Mouse (Mus musculus) liver, embryonic 16.5 days (tissue): Measurements from ENCODE around the gene Lrp1. TPM values are rescaled to one million over a fixed set of nuclear protein-coding genes. Genes with fewer than 3 reads are reported as not detected.
A peak's percentile ranks its signal among the peaks of the same experiment; 100 is the strongest.

Experiments
- ATAC-seq: fragments of 200-750 bp; cut with Nextera tagmentation; 2 replicates; pipeline ENCODE4 v1.8.0; 2017; ENCODE audit warnings: low read depth, mild to moderate bottlenecking, moderate number of reproducible peaks, moderate library complexity
- H3K27ac ChIP-seq: fragments of 300-500 bp; sonication (generic); 2 replicates; pipeline ENCODE4 v1.5.1; 2014; ENCODE audit warnings: mild to moderate bottlenecking, low read length
- H3K27me3 ChIP-seq: fragments of 300-500 bp; sonication (generic); 2 replicates; pipeline ENCODE4 v1.6.1; 2014; ENCODE audit warnings: low read depth, low read length, mixed read lengths; ENCODE audit not compliant: control insufficient read depth, insufficient read depth
- H3K36me3 ChIP-seq: fragments of 300-500 bp; sonication (generic); 2 replicates; pipeline ENCODE4 v1.6.1; 2014; ENCODE audit warnings: mild to moderate bottlenecking; ENCODE audit not compliant: control insufficient read depth, insufficient read depth
- H3K4me1 ChIP-seq: fragments of 300-500 bp; sonication (generic); 2 replicates; pipeline ENCODE4 v1.6.1; 2014; ENCODE audit warnings: low read depth, low read length, mixed read lengths; ENCODE audit not compliant: control insufficient read depth
- H3K4me2 ChIP-seq: fragments of 300-500 bp; sonication (generic); 2 replicates; pipeline ENCODE4 v1.6.1; 2014; ENCODE audit warnings: low read depth, low read length, mixed read lengths
- H3K4me3 ChIP-seq: fragments of 300-500 bp; sonication (generic); 2 replicates; pipeline ENCODE4 v1.5.1; 2014; ENCODE audit warnings: low read depth, mild to moderate bottlenecking, low read length
- H3K9ac ChIP-seq: fragments of 300-500 bp; sonication (generic); 2 replicates; pipeline ENCODE4 v1.6.1; 2014; ENCODE audit warnings: low read depth, low read length
- H3K9me3 ChIP-seq: fragments of 300-500 bp; sonication (generic); replicated peaks from 2 replicates; pipeline ENCODE4 v1.6.1; 2016; ENCODE audit warnings: low read length; ENCODE audit not compliant: control insufficient read depth
- WGBS: fragments of 180-500 bp; shearing (Covaris S2); extraction: QIAGEN DNeasy Blood & Tissue Kit; methylation state at CpG from one replicate; pipeline ENCODE4 v1.1.7; 2014; ENCODE audit not compliant: insufficient replicate concordance; 5-methylcytosine and 5-hydroxymethylcytosine counted together
- polyA plus RNA-seq: library from polyadenylated mRNA; unstranded; fragments of >200 nt; fragmentation: Nextera tagmentation; extraction: Ambion mirVana; gene quantifications from 2 replicates; pipeline ENCODE4 v1.2.1, GENCODE M21; 2015

The Lrp1 gene
- polyA plus RNA-seq, 1 experiment from 2014 or later, result 36.3 TPM

GRCm38 (mm10) chr10:127512307-127512666 lies 108.7 kb downstream of the Lrp1 start:
- ATAC-seq, result no peak
- no peaks in the 10 kb centered on the region for H3K9me3 ChIP-seq
- peak overlapping the region; percentile 52 for H3K4me3 ChIP-seq
- no peak overlapping the region for H3K27ac ChIP-seq
- H3K36me3 ChIP-seq, result peaks cover 2% of the 10 kb centered on the region
- peaks cover 59% of the 10 kb centered on the region for H3K4me1 ChIP-seq
- WGBS, result 8% methylated on average over 7 of the region's 7 CpGs
- peak overlapping the region; percentile 65 for H3K4me2 ChIP-seq
- peaks cover 71% of the 10 kb centered on the region for H3K27me3 ChIP-seq
- H3K9ac ChIP-seq, result no peak overlapping the region

GRCm38 (mm10) chr10:127511634-127512306 lies 109.2 kb downstream of the Lrp1 start:
- Histone ChIP-seq H3K9ac (no peak overlapping the region), H3K27ac (no peak overlapping the region)

GRCm38 (mm10) chr10:127510895-127511617 lies 109.9 kb downstream of the Lrp1 start:
- H3K4me2 ChIP-seq, result peak overlapping the region; percentile 65; the same call in 1 of the 2 replicates

More at GRCm38 (mm10) chr10:127511634-127512306, 109.2 kb downstream of the Lrp1 start:
- 1% methylated on average over 44 of the region's 46 CpGs for WGBS
- H3K36me3 ChIP-seq, result no peaks in the 10 kb centered on the region
- peaks cover 71% of the 10 kb centered on the region for H3K27me3 ChIP-seq
- H3K4me3 ChIP-seq, result peak overlapping the region; percentile 52
- H3K4me1 ChIP-seq, result peaks cover 53% of the 10 kb centered on the region
- H3K4me2 ChIP-seq, result peak overlapping the region; percentile 65
- no peak for ATAC-seq
- H3K9me3 ChIP-seq, result no peaks in the 10 kb centered on the region

GRCm38 (mm10) chr10:127509837-127510701 lies 110.9 kb downstream of the Lrp1 start:
- no peak for ATAC-seq
- Histone ChIP-seq H3K27me3 (peaks cover 65% of the 10 kb centered on the region), H3K36me3 (no peaks in the 10 kb centered on the region), H3K4me3 (peak overlapping the region; percentile 38), H3K27ac (no peak overlapping the region), H3K4me1 (peaks cover 36% of the 10 kb centered on the region), H3K9ac (no peak overlapping the region), H3K9me3 (no peaks in the 10 kb centered on the region), H3K4me2 (peak overlapping the region; percentile 59; the same call in 1 of the 2 replicates)
- WGBS, result 13% methylated on average over 17 of the region's 17 CpGs

More at GRCm38 (mm10) chr10:127510895-127511617, 109.9 kb downstream of the Lrp1 start:
- Histone ChIP-seq H3K27ac (no peak overlapping the region), H3K36me3 (no peaks in the 10 kb centered on the region), H3K4me3 (no peak overlapping the region), H3K4me1 (peaks cover 46% of the 10 kb centered on the region), H3K9ac (no peak overlapping the region), H3K27me3 (peaks cover 71% of the 10 kb centered on the region), H3K9me3 (no peaks in the 10 kb centered on the region)
- WGBS, result 6% methylated on average over 11 of the region's 11 CpGs
- no peak for ATAC-seq

- Histone ChIP-seq H3K4me1 (peaks cover 28% of the 10 kb centered on the region), H3K27me3 (peaks cover 61% of the 10 kb centered on the region)
- 2% methylated on average over 35 of the region's 35 CpGs for WGBS
Observed at GRCm38 (mm10) chr10:127509051-127509836, 111.7 kb downstream of the Lrp1 start.

GRCm38 (mm10) chr10:127508239-127508638 lies 112.7 kb downstream of the Lrp1 start:
- peaks cover 52% of the 10 kb centered on the region for H3K27me3 ChIP-seq
- H3K4me3 ChIP-seq, result no peak overlapping the region
- H3K36me3 ChIP-seq, result no peaks in the 10 kb centered on the region
- H3K4me1 ChIP-seq, result peaks cover 18% of the 10 kb centered on the region
- H3K4me2 ChIP-seq, result peak overlapping the region; percentile 59; the same call in 1 of the 2 replicates
- H3K9me3 ChIP-seq, result no peaks in the 10 kb centered on the region
- H3K9ac ChIP-seq, result no peak overlapping the region
- 2% methylated on average over 15 of the region's 15 CpGs for WGBS
- no peak for ATAC-seq
- H3K27ac ChIP-seq, result no peak overlapping the region

More at GRCm38 (mm10) chr10:127509051-127509836, 111.7 kb downstream of the Lrp1 start:
- no peak overlapping the region for H3K27ac ChIP-seq
- ATAC-seq, result no peak
- peak overlapping the region; percentile 38 for H3K4me3 ChIP-seq
- H3K4me2 ChIP-seq, result peak overlapping the region; percentile 59
- no peaks in the 10 kb centered on the region for H3K9me3 ChIP-seq
- no peak overlapping the region for H3K9ac ChIP-seq
- no peaks in the 10 kb centered on the region for H3K36me3 ChIP-seq

- no peaks in the 10 kb centered on the region for H3K9me3 ChIP-seq
Observed at GRCm38 (mm10) chr10:127500894-127501893, 119.8 kb downstream of the Lrp1 start, which contains the start of gene Stac3. Gene Stac3 (plus strand): TSS chr10:127501686.

More at GRCm38 (mm10) chr10:127500894-127501893, 119.8 kb downstream of the Lrp1 start, which contains the start of gene Stac3:
- Histone ChIP-seq H3K4me1 (no peaks in the 10 kb centered on the region), H3K27me3 (no peaks in the 10 kb centered on the region), H3K27ac (no peak within 1 kb of the TSS), H3K4me2 (no peak within 1 kb of the TSS), H3K36me3 (peaks cover 13% of the 10 kb centered on the region), H3K4me3 (no peak within 1 kb of the TSS), H3K9ac (no peak within 1 kb of the TSS)
- ATAC-seq, result no peak
- 55% methylated on average over 13 of the region's 13 CpGs for WGBS
